Mouse (Mus musculus) heart, embryonic 16.5 days (tissue): ENCODE results near the gene Lgr4. TPM values are rescaled to one million over a fixed set of nuclear protein-coding genes. Genes with fewer than 3 reads are reported as not detected.
"Not testable (repeated sequence)": the region's sequence is repeated elsewhere in the genome, so short reads cannot be mapped to it uniquely, and the experiment has no call there.

Experiments used
- ATAC-seq: fragments of 200-750 bp; cut with Nextera tagmentation; replicated peaks from 2 replicates; pipeline ENCODE4 v1.8.0; 2017; ENCODE audit warnings: moderate number of reproducible peaks; ENCODE audit not compliant: insufficient read depth, low FRiP score; ENCODE audit errors: extremely low read depth
- H3K27ac ChIP-seq: fragments of 300-500 bp; sonication (generic); 2 replicates; pipeline ENCODE4 v1.5.1; 2014; ENCODE audit warnings: mild to moderate bottlenecking, low read length, control low read depth, moderate library complexity
- H3K27me3 ChIP-seq: fragments of 300-500 bp; sonication (generic); 2 replicates; pipeline ENCODE4 v1.6.1; 2014; ENCODE audit warnings: low read length, mixed read lengths; ENCODE audit not compliant: control insufficient read depth, insufficient read depth
- H3K36me3 ChIP-seq: fragments of 300-500 bp; sonication (generic); 2 replicates; pipeline ENCODE4 v1.6.1; 2014; ENCODE audit not compliant: control insufficient read depth, insufficient read depth
- H3K4me1 ChIP-seq: fragments of 300-500 bp; sonication (generic); 2 replicates; pipeline ENCODE4 v1.6.1; 2014; ENCODE audit warnings: low read length, mixed read lengths; ENCODE audit not compliant: control insufficient read depth, insufficient read depth
- H3K4me2 ChIP-seq: fragments of 300-500 bp; sonication (generic); 2 replicates; pipeline ENCODE4 v1.6.1; 2014; ENCODE audit warnings: low read depth, mild to moderate bottlenecking, control low read depth, low read length
- H3K4me3 ChIP-seq: fragments of 300-500 bp; sonication (generic); 2 replicates; pipeline ENCODE4 v1.5.1; 2014; ENCODE audit warnings: mild to moderate bottlenecking, control low read depth, low read length
- H3K9ac ChIP-seq: fragments of 300-500 bp; sonication (generic); 2 replicates; pipeline ENCODE4 v1.6.1; 2014; ENCODE audit warnings: low read length, control low read depth
- H3K9me3 ChIP-seq: fragments of 300-500 bp; sonication (generic); replicated peaks from 2 replicates; pipeline ENCODE4 v1.6.1; 2016; ENCODE audit warnings: low read length; ENCODE audit not compliant: control insufficient read depth
- WGBS: fragments of 180-500 bp; shearing (Covaris S2); extraction: QIAGEN DNeasy Blood & Tissue Kit; methylation state at CpG from one replicate; pipeline ENCODE4 v1.1.7; 2014; 5-methylcytosine and 5-hydroxymethylcytosine counted together
- polyA plus RNA-seq: library from polyadenylated mRNA; unstranded; fragments of >200 nt; fragmentation: Nextera tagmentation; extraction: Ambion mirVana; gene quantifications from 2 replicates; pipeline ENCODE4 v1.2.1, GENCODE M21; 2015

Gene Lgr4
- polyA plus RNA-seq, result 11.3 and 11.8 TPM in 2 replicates

DNA sequence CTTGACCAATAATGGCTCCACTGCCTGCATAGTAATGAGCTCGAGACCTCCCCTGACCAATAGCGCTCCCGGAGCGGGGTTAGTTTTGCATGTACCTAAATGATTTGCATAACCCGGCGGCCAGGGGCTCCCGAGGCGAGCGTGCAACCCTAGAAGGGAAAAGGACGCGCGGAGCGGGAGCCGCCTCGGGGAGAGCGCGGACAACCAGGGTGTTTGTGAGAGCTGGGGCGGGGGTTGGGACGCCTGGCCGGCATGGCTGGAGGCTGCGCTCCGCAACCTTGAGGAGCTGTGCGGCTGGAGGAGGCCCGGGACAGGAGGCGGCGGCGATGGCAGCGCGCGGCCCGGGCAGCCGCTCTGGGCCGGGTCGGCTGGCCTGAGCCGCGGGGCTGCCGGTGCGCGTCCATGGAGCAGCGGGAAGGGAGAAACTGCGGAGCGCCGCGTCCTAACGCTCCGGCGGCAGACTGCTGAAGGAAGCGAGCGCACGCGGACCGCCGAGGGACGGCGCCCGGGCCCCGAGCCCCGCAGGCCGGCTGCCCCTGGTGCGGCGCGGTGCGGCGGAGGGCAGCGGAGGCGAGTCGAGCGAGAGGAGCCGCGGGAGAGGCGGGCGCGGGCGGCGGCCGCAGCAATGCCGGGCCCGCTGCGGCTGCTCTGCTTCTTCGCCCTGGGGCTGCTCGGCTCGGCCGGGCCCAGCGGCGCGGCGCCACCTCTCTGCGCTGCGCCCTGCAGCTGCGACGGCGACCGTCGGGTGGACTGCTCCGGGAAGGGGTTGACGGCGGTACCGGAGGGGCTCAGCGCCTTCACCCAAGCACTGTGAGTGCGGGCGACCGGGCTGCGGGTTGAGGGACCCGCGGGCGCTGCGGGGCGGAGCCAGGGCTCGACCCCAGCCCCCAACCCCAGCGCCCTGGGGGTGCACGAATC lies at the start of gene Lgr4:
TSS of gene Lgr4 (plus strand) at position 152 of the 918 bp plus-strand sequence.
- H3K36me3 ChIP-seq, result no peaks in the 10 kb centered on the region
- ATAC-seq, result peak; percentile 97
- H3K9ac ChIP-seq, result peak within 1 kb of the TSS; percentile 98
- H3K27me3 ChIP-seq, result no peaks in the 10 kb centered on the region
- WGBS, result under 1% methylated on average over 105 of the region's 111 CpGs
- peak within 1 kb of the TSS; percentile 80 for H3K4me2 ChIP-seq
- no peaks in the 10 kb centered on the region for H3K9me3 ChIP-seq
- H3K4me1 ChIP-seq, result peaks cover 30% of the 10 kb centered on the region
- peak within 1 kb of the TSS; percentile 99 for H3K27ac ChIP-seq
- H3K4me3 ChIP-seq, result peak within 1 kb of the TSS; percentile 91

DNA sequence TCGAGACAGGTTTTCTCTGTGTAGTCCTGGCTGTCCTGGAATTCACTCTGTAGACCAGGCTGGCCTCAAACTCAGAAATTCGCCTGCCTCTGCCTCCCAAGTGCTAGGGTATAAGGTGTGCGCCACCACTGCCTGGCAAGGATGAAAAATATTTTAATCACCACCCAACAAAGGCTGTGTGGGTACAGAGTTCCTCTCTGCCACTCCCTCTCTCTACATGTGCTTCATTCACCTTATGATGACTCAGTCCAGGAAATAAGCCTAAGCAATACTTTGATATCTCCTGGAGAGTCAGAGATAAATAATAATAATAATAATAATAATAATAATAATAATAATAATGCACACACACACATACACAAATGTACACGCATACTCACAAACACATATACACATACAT lies 38.0 kb upstream of the Lgr4 start:
- H3K9ac ChIP-seq, H3K9me3 ChIP-seq, H3K27me3 ChIP-seq, H3K36me3 ChIP-seq, H3K4me3 ChIP-seq, ATAC-seq, H3K27ac ChIP-seq, H3K4me1 ChIP-seq, H3K4me2 ChIP-seq: not testable (repeated sequence)
- WGBS, result 75% methylated on average over 4 of the region's 4 CpGs

DNA sequence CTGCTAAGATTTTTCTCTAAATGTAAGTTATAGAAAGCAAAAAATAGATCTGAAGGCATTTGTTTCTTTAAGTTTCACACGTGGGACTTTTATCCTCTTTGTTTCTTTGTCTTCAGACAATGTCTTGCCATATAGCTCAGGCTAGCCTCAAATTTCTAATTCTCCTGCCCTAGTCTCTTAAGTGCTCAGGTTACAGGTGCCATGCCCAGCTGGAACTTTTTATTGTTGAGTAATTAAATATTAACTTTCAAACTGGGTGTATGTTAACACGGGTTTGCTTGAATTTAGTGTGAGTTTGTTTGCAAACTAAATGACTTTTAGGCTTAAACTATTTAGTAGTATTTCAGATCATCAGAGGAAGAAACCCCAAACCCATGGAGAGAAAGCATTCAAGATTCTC lies 36.3 kb upstream of the Lgr4 start:
- Histone ChIP-seq H3K36me3 (no peaks in the 10 kb centered on the region), H3K4me3 (no peak overlapping the region), H3K4me2 (no peak overlapping the region), H3K27ac (no peak overlapping the region), H3K4me1 (no peaks in the 10 kb centered on the region), H3K9ac (no peak overlapping the region), H3K27me3 (no peaks in the 10 kb centered on the region), H3K9me3 (no peaks in the 10 kb centered on the region)
- ATAC-seq, result no peak
- 50% methylated on average over 2 of the region's 2 CpGs for WGBS

DNA sequence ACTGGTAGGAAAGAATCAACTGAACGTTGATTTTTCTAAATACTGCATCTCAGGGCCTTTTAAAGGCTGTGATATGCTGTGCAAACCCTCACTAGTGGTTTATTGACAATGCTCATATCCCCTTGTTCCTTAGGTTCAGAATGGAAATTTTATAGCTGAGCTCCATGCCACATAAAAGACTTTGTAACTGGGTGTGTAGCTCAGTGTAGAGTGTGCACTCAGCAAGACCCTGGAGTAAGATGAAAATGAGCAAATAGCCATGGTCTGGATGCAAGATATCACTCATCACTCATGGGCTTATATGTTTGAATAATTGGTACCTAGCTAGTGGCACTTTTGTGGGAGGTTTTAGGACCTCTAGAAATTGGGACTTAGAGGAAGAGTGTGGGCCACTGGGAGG lies 35.8 kb upstream of the Lgr4 start:
- ATAC-seq, result no peak
- WGBS, result 45% methylated on average over 1 of the region's 1 CpGs
- no peak overlapping the region for H3K4me3 ChIP-seq
- no peaks in the 10 kb centered on the region for H3K27me3 ChIP-seq
- H3K27ac ChIP-seq, result no peak overlapping the region
- no peak overlapping the region for H3K4me2 ChIP-seq
- no peaks in the 10 kb centered on the region for H3K4me1 ChIP-seq
- H3K9me3 ChIP-seq, result no peaks in the 10 kb centered on the region
- no peak overlapping the region for H3K9ac ChIP-seq
- H3K36me3 ChIP-seq, result no peaks in the 10 kb centered on the region

DNA sequence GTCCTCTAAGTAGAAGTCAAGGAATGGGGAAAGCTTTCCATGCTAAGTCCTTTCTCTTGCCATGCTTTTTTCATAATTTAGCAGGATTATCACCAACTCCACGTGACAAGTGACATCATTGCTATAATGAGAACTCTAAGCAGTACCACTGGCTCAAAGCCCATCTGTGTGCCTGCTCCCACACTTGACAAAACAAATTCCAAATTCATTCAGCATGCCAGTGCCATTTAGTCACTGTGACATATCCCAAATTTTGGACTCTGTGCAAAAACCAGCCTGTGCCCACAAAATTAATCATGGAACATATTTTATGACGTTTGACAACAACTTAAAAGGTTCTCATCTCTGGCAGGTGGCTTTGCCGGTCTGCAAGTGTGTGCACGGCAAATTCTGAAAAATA lies 33.3 kb upstream of the Lgr4 start:
- no peak overlapping the region for H3K27ac ChIP-seq
- H3K4me2 ChIP-seq, result no peak overlapping the region
- H3K9me3 ChIP-seq, result no peaks in the 10 kb centered on the region
- no peaks in the 10 kb centered on the region for H3K27me3 ChIP-seq
- no peak overlapping the region for H3K9ac ChIP-seq
- H3K4me3 ChIP-seq, result no peak overlapping the region
- no peak for ATAC-seq
- WGBS, result 65% methylated on average over 4 of the region's 4 CpGs
- no peaks in the 10 kb centered on the region for H3K36me3 ChIP-seq
- no peaks in the 10 kb centered on the region for H3K4me1 ChIP-seq

DNA sequence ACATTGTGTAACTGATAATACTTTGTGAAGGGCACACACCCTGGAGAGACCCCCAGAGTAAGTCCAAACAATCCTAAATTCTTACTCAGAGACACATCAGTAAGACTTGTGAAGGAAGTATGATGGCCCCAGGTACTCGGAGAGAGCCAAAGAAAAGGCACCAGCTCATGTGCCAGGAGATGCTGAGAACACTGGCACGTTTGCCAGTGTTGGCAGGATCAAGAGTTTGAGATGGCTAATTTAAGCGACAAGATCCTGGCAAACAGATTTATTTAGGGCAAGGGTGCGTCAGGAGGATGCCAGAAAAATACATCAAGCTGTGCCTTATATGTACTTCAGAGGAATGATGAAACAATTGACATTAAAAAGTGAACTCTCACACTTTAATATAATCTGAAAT lies 32.9 kb upstream of the Lgr4 start:
- Histone ChIP-seq H3K4me2 (no peak overlapping the region), H3K4me3 (no peak overlapping the region), H3K4me1 (no peaks in the 10 kb centered on the region), H3K27ac (no peak overlapping the region), H3K36me3 (no peaks in the 10 kb centered on the region), H3K9ac (no peak overlapping the region), H3K9me3 (no peaks in the 10 kb centered on the region), H3K27me3 (no peaks in the 10 kb centered on the region)
- WGBS, result 47% methylated on average over 4 of the region's 4 CpGs
- no peak for ATAC-seq

DNA sequence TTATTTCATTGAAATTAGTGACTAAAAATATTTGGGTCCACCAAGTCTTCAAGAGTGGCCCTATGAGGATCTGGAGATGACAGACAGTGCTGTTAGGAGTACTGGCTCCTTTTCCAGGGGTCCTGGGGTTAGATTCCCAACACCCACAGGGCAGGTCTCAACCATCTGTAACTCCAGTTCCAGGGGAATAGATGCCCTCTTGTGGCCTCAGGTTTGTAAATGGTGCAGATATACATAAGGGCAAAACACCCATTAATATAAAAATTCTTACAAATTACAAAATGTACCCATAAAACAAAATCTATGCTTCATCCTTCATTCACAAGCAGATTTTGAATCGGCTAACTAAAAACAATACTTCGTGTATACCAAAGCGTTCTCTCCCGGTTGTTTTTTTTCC lies 27.4 kb upstream of the Lgr4 start:
- H3K4me1 ChIP-seq, result peaks cover 18% of the 10 kb centered on the region
- no peaks in the 10 kb centered on the region for H3K27me3 ChIP-seq
- H3K4me2 ChIP-seq, result peak overlapping the region; percentile 60
- peak overlapping the region; percentile 88 for H3K9ac ChIP-seq
- H3K9me3 ChIP-seq, result no peaks in the 10 kb centered on the region
- H3K4me3 ChIP-seq, result peak overlapping the region; percentile 71
- peaks cover 8% of the 10 kb centered on the region for H3K36me3 ChIP-seq
- 32% methylated on average over 4 of the region's 4 CpGs for WGBS
- no peak for ATAC-seq
- H3K27ac ChIP-seq, result no peak overlapping the region

DNA sequence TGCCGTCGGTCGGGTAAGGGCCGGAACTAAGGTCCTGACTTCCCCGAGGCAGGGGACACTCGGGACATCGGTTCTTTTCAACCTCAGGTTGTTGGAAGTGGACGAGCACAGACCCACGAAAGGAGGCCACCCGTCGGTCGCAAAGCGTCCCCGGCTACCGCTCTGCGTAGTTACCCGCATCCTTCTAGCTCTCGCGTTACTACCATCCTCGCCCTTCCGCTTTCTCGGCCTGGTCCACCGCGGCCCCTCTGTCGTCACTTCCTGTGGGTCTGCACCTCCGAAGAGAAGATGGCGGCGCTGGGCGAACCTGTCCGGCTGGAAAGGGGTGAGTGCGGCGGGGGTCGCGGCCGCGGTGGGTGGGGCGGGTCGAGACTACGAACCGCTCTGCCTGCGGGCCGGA lies 26.9 kb upstream of the Lgr4 start, which contains the start of gene Lin7c:
TSS of gene Lin7c (plus strand) at position 257 of the 400 bp plus-strand sequence.
- under 1% methylated on average over 42 of the region's 42 CpGs for WGBS
- peak; percentile 100 for ATAC-seq
- Histone ChIP-seq H3K9me3 (no peaks in the 10 kb centered on the region), H3K9ac (peak within 1 kb of the TSS; percentile 88), H3K4me2 (peak within 1 kb of the TSS; percentile 79), H3K27ac (peak within 1 kb of the TSS; percentile 91), H3K36me3 (peaks cover 12% of the 10 kb centered on the region), H3K27me3 (no peaks in the 10 kb centered on the region), H3K4me1 (peaks cover 18% of the 10 kb centered on the region), H3K4me3 (peak within 1 kb of the TSS; percentile 71)

DNA sequence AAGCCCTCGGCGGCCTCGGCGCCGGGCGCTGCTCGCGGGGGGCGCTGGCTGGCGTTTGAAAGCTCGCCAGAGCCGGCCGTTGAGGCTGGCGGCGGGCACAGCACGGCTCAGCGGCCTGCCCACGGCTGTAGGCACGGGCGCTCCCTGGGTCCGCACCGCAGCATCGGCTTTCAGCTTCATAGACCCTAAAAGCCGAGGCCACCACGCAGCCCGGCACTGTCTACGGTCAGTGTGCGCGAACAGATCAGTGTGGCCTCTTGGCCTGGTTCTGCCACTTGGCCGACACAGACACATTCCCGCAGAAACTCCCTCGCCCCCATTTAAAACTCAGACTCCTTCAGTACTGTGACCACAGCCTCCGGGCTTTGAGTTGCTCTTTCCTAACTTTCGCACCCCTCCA lies 26.4 kb upstream of the Lgr4 start:
- Histone ChIP-seq H3K36me3 (peaks cover 16% of the 10 kb centered on the region), H3K9ac (peak overlapping the region; percentile 88), H3K4me1 (peaks cover 18% of the 10 kb centered on the region), H3K27me3 (no peaks in the 10 kb centered on the region), H3K27ac (peak overlapping the region; percentile 91), H3K9me3 (no peaks in the 10 kb centered on the region), H3K4me3 (peak overlapping the region; percentile 71), H3K4me2 (peak overlapping the region; percentile 79)
- under 1% methylated on average over 30 of the region's 34 CpGs for WGBS
- peak; percentile 81 for ATAC-seq
